Mouse (Mus musculus): ENCODE results near the gene Akap13. TPM values are rescaled to one million over a fixed set of nuclear protein-coding genes. Genes with fewer than 3 reads are reported as not detected.

Gene Akap13
- total and polyA plus RNA-seq, 3 experiments: 16.8 to 72.0 (median 64.1) TPM

DNA sequence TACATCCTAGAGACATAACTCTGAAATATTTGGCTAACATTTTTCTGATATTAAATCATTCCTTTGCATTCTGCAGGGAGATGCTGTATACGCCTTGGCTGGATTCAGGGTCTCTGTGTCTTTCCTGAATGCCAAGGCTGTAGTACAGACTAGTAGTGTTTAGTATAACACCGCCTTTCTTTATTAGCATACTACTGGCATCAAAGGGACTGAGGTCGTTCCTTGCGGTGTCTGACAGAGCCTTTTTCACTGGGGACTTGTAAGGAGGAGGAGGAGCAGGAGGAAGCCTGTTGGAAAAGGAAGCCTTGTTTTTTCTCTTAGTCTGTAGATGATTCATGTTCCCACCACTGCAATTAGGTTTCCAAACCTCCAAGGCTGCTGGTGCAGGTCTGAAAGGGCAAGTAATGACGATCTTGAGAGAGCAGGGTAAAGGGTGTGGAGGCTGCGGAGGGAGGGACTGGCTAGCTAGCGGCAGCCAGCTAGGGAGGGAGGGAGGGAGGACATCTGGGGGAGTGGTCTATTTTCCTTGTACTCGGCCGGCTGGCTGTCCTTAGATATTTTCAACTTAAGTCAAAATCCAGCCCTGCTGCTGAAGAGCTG is 186.9 kb downstream of the Akap13 start:
- no peaks in the 10 kb centered on the region for H3K27me3 ChIP-seq (ENCODE audit: control insufficient read depth, insufficient read depth, low read length)
- peaks cover 4% of the 10 kb centered on the region for H3K79me2 ChIP-seq (replicated peaks; ENCODE audit: control insufficient read depth, insufficient read depth, low read length)
- peak; percentile 78 for TF ChIP-seq POLR2A (IDR thresholded peaks at IDR 0.05; ENCODE audit: insufficient read depth, low read depth, low read length)
- TF ChIP-seq EP300 (IDR thresholded peaks at IDR 0.05; ENCODE audit: insufficient read depth, low read depth, low read length): 0 out of 2 replicates have a peak, but pooled peaks have one; percentile 54
- TF ChIP-seq CTCF (IDR thresholded peaks at IDR 0.05): no peak
- peak overlapping the region; percentile 37; the same call in 1 of the 2 replicates for H3K4me3 ChIP-seq
- peaks cover 33% of the 10 kb centered on the region for H3K4me1 ChIP-seq (ENCODE audit: control insufficient read depth, insufficient read depth, low read length)
- peak overlapping the region; percentile 74 for H3K27ac ChIP-seq
- DNase-seq: peak; percentile 67 to 80
- intact Hi-C loops (cut with DNase I): loop anchor here (5.0 to 10.0 kb wide), 2 partner anchors 40 to 183 kb away; no protein-coding TSS in a partner anchor
- WGBS: 9% methylated on average over 9 of the region's 9 CpGs
- H3K9ac ChIP-seq (ENCODE audit: low read depth, low read length): peak overlapping the region; percentile 42
- H3K36me3 ChIP-seq (ENCODE audit: control insufficient read depth, insufficient read depth, low read length): peaks cover 50% of the 10 kb centered on the region

DNA sequence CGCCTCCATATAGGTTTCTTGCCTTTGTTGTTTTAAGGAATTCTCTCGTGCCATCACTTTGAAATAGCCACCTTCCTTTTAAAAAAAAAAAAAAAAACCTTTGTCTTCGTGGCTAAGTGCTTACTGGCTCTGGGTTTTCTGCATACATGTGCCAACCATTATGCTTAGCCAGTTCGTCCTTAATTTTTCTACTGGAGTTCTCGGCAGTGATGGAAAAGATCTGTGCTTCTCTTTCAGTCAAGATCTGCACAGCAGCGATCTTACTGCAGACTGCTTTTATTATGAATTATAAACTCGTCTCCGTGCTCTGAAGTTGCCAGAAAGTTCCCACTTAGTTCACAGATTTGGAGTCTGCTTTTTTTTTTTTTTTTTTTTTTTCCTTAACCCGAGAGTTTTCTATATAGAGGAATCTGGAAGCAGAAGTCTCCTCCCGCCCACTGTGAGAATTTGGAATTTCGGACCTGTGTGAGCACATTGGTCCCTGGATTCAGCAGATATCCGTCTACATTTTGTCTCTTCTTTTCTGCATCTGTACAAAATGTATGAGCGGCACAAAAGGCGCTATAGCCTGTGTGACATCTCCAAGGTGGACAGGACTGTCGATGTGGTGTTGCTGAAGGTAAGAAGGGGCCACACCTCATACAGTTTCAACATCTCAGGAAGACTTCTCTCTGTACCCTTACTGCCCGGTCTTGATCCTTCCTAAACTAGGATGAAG is 187.7 kb downstream of the Akap13 start:
- Histone ChIP-seq H3K27me3 (ENCODE audit: control insufficient read depth, insufficient read depth, low read length) (no peaks in the 10 kb centered on the region), H3K4me1 (ENCODE audit: control insufficient read depth, insufficient read depth, low read length) (peaks cover 35% of the 10 kb centered on the region), H3K4me3 (peak overlapping the region; percentile 37), H3K36me3 (ENCODE audit: control insufficient read depth, insufficient read depth, low read length) (peaks cover 53% of the 10 kb centered on the region), H3K9ac (ENCODE audit: low read depth, low read length) (peak overlapping the region; percentile 56), H3K79me2 (replicated peaks; ENCODE audit: control insufficient read depth, insufficient read depth, low read length) (peaks cover 4% of the 10 kb centered on the region), H3K27ac (peak overlapping the region; percentile 74)
- TF ChIP-seq CTCF (IDR thresholded peaks at IDR 0.05): no peak
- no peak for TF ChIP-seq POLR2A (IDR thresholded peaks at IDR 0.05; ENCODE audit: insufficient read depth, low read depth, low read length)
- TF ChIP-seq EP300 (IDR thresholded peaks at IDR 0.05; ENCODE audit: insufficient read depth, low read depth, low read length): no peak
- DNase-seq: no peak
- intact Hi-C loops (cut with DNase I): loop anchor here (5.0 to 10.0 kb wide), 2 partner anchors 39 to 182 kb away; no protein-coding TSS in a partner anchor
- WGBS: 28% methylated on average over 16 of the region's 16 CpGs

DNA sequence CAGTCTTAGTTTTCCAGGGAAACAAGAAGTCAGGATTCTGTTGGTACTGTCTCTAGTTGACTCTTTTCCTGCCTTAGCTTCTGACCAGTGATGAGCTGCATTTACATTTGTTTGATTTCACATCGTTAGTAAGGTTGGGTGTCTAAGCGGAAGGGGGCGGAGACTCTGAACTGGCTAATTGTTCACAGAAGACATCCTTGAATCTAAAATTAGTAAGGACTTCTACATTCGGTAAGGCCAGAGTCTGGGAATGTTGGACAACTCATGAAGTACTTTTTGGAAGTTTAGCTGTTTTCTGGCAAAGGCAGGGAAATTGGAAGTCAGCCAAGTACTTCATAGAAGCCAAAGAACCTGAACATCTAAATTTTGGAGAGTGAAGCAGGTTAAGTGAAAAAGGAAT is 188.7 kb downstream of the Akap13 start:
- 23% methylated on average over 4 of the region's 4 CpGs for WGBS
- TF ChIP-seq CTCF (IDR thresholded peaks at IDR 0.05) (no peak), POLR2A (IDR thresholded peaks at IDR 0.05; ENCODE audit: insufficient read depth, low read depth, low read length) (peak; percentile 53; the same call in 1 of the 2 replicates)
- Histone ChIP-seq H3K79me2 (replicated peaks; ENCODE audit: control insufficient read depth, insufficient read depth, low read length) (peaks cover 6% of the 10 kb centered on the region), H3K27me3 (ENCODE audit: control insufficient read depth, insufficient read depth, low read length) (no peaks in the 10 kb centered on the region), H3K9ac (ENCODE audit: low read depth, low read length) (peak overlapping the region; percentile 70), H3K36me3 (ENCODE audit: control insufficient read depth, insufficient read depth, low read length) (peaks cover 60% of the 10 kb centered on the region), H3K4me1 (ENCODE audit: control insufficient read depth, insufficient read depth, low read length) (peaks cover 37% of the 10 kb centered on the region), H3K27ac (peak overlapping the region; percentile 76), H3K4me3 (peak overlapping the region; percentile 38)
- intact Hi-C loops (cut with DNase I): loop anchor here (5.0 to 10.0 kb wide), 2 partner anchors 38 to 181 kb away; no protein-coding TSS in a partner anchor
- peak in 1 of 2 experiments; percentile 45 for DNase-seq

DNA sequence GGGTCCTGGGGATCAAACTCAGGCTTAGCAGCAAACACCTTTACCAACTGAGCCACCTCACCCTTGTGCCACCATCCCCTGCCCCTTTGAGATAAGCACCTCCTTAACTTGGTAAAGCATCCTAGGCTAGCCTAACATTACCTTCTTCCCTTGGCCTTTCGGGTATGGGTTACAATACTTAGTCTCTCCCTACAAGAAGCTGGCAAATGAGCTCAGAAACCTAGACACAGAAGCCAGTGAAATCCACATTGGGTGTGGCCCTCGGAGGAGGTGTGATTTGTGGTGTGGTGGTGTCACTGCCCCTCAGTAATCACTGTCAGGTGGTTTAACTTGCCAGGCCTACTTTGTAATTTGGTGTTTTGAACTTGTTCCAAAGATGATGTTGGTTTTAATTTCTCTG is 189.3 kb downstream of the Akap13 start:
- H3K9ac ChIP-seq (ENCODE audit: low read depth, low read length): peak overlapping the region; percentile 28; the same call in 1 of the 2 replicates
- peaks cover 6% of the 10 kb centered on the region for H3K79me2 ChIP-seq (replicated peaks; ENCODE audit: control insufficient read depth, insufficient read depth, low read length)
- H3K27me3 ChIP-seq (ENCODE audit: control insufficient read depth, insufficient read depth, low read length): no peaks in the 10 kb centered on the region
- H3K27ac ChIP-seq: peak overlapping the region; percentile 76
- H3K4me3 ChIP-seq: peak overlapping the region; percentile 38
- peaks cover 37% of the 10 kb centered on the region for H3K4me1 ChIP-seq (ENCODE audit: control insufficient read depth, insufficient read depth, low read length)
- intact Hi-C loops (cut with DNase I): loop anchor here (5.0 to 10.0 kb wide), 2 partner anchors 38 to 180 kb away; no protein-coding TSS in a partner anchor
- 35% methylated on average over 2 of the region's 2 CpGs for WGBS
- H3K36me3 ChIP-seq (ENCODE audit: control insufficient read depth, insufficient read depth, low read length): peaks cover 61% of the 10 kb centered on the region
- TF ChIP-seq CTCF (IDR thresholded peaks at IDR 0.05) (no peak), POLR2A (IDR thresholded peaks at IDR 0.05; ENCODE audit: insufficient read depth, low read depth, low read length) (no peak), EP300 (IDR thresholded peaks at IDR 0.05; ENCODE audit: insufficient read depth, low read depth, low read length) (no peak)
- DNase-seq: no peak

DNA sequence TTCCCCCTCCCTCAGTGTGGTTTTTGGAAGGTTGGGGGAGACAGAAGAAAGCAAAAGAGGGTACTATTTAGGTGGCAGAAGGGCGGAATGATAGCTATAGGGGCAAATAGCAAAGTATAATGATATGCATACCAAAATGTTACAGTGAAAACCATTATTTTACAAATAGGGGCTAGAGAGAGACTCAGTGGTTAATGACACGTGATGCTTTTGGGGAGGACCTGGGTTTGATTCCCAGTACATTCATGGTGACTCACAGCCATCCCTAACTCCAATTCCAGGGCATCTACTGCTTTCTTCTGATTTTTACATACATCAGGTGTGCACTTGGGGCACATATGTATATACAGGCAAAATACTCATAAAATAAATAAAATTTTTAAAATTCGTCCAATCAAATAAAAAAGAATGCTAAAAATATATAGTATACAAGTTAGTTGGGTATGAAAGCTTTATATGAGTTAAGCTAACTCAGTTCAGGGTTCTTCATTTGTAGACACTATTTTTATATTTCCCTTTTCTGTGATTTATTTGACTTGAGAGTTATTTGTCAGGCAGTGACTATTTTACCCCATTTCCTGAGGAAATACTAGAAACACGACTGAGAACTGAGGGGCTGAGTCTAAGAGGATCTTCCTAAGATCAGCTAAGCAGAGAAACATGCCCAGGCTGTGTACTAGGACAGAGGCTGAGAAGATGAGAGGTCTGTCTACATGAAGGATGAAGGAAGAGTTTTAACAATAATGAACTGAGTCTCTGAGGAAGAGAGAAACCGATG is 190.0 kb downstream of the Akap13 start:
- Histone ChIP-seq H3K9ac (ENCODE audit: low read depth, low read length) (peak overlapping the region; percentile 30; the same call in 1 of the 2 replicates), H3K4me1 (ENCODE audit: control insufficient read depth, insufficient read depth, low read length) (peaks cover 38% of the 10 kb centered on the region), H3K4me3 (no peak overlapping the region), H3K79me2 (replicated peaks; ENCODE audit: control insufficient read depth, insufficient read depth, low read length) (peaks cover 6% of the 10 kb centered on the region), H3K36me3 (ENCODE audit: control insufficient read depth, insufficient read depth, low read length) (peaks cover 62% of the 10 kb centered on the region), H3K27me3 (ENCODE audit: control insufficient read depth, insufficient read depth, low read length) (no peaks in the 10 kb centered on the region), H3K27ac (peak overlapping the region; percentile 76)
- intact Hi-C loops (cut with DNase I): loop anchor here (10.0 kb wide), 1 partner anchor 179 kb away; no protein-coding TSS in a partner anchor
- WGBS: 52% methylated on average over 5 of the region's 5 CpGs
- TF ChIP-seq CTCF (IDR thresholded peaks at IDR 0.05): no peak
- TF ChIP-seq EP300 (IDR thresholded peaks at IDR 0.05; ENCODE audit: insufficient read depth, low read depth, low read length): no peak
- no peak for TF ChIP-seq POLR2A (IDR thresholded peaks at IDR 0.05; ENCODE audit: insufficient read depth, low read depth, low read length)
- DNase-seq: no peak

All from heart, adult 2 months (tissue).